Mouse (Mus musculus) myocyte (in vitro differentiated cells): ENCODE measurements around the gene Elp5. TPM values are rescaled to one million over a fixed set of nuclear protein-coding genes. Genes with fewer than 3 reads are reported as not detected.

Source experiments
- H3K27me3 ChIP-seq: one replicate; pipeline ENCODE4 v1.6.1; 2011; ENCODE audit not compliant: control insufficient read depth, insufficient read depth, insufficient read length
- H3K36me3 ChIP-seq: one replicate; pipeline ENCODE4 v1.6.1; 2011; ENCODE audit not compliant: control insufficient read depth, insufficient read depth
- H3K4me2 ChIP-seq: one replicate; pipeline ENCODE4 v1.6.1; 2011; ENCODE audit warnings: low read depth, control low read depth
- H3K4me3 ChIP-seq: one replicate; pipeline ENCODE4 v1.5.1; 2011; ENCODE audit warnings: mild to moderate bottlenecking, control low read depth, moderate library complexity
- H3K79me2 ChIP-seq: one replicate; pipeline ENCODE4 v1.6.1; 2011; ENCODE audit not compliant: control insufficient read depth, insufficient read depth
- H3ac ChIP-seq: one replicate; pipeline ENCODE4 v1.6.1; 2011; ENCODE audit not compliant: control insufficient read depth, insufficient read length
- CEBPB ChIP-seq: IDR thresholded peaks from 2 replicates; pipeline ENCODE4 v1.6.1; 2011; ENCODE audit warnings: mild to moderate bottlenecking, moderate library complexity; ENCODE audit not compliant: poor library complexity, insufficient read depth, severe bottlenecking
- E2F4 ChIP-seq: IDR thresholded peaks from one replicate; pipeline ENCODE4 v1.6.1; 2011; ENCODE audit warnings: mild to moderate bottlenecking, control low read depth, moderate library complexity; ENCODE audit not compliant: insufficient read depth
- MAX ChIP-seq: IDR thresholded peaks from one replicate; pipeline ENCODE4 v1.6.1; 2011; ENCODE audit warnings: low read depth, mild to moderate bottlenecking, control low read depth
- MYOD1 ChIP-seq, 3 experiments: IDR thresholded peaks; one replicate each; pipeline ENCODE4 v1.6.1; 2011; ENCODE audit warnings: control low read depth in 2 of 3, low read depth in 2 of 3, mild to moderate bottlenecking in 2 of 3, moderate library complexity in 1 of 3; ENCODE audit not compliant: insufficient read length in 2 of 3, control insufficient read depth in 1 of 3
- MYOG ChIP-seq, 3 experiments: IDR thresholded peaks; one replicate each; pipeline ENCODE4 v1.6.1; 2011; ENCODE audit warnings: control low read depth in 2 of 3, low read depth in 2 of 3, mild to moderate bottlenecking in 2 of 3; ENCODE audit not compliant: insufficient read length in 2 of 3, control insufficient read depth in 1 of 3, insufficient read depth in 1 of 3
- POLR2A ChIP-seq: IDR thresholded peaks from one replicate; pipeline ENCODE4 v1.6.1; 2011; ENCODE audit warnings: low read depth, mild to moderate bottlenecking, control low read depth, moderate library complexity; ENCODE audit not compliant: insufficient read length
- POLR2AphosphoS2 ChIP-seq: IDR thresholded peaks from one replicate; pipeline ENCODE4 v1.6.1; 2011; ENCODE audit warnings: low read depth, control low read depth; ENCODE audit not compliant: insufficient read length
- REST ChIP-seq: IDR thresholded peaks from one replicate; pipeline ENCODE4 v1.6.1; 2011; ENCODE audit warnings: mild to moderate bottlenecking, control low read depth, moderate library complexity; ENCODE audit not compliant: insufficient read depth, insufficient read length
- SRF ChIP-seq: IDR thresholded peaks from one replicate; pipeline ENCODE4 v1.6.1; 2011; ENCODE audit warnings: low read depth; ENCODE audit not compliant: control insufficient read depth, insufficient read length
- TCF12 ChIP-seq: IDR thresholded peaks from one replicate; pipeline ENCODE4 v1.6.1; 2011; ENCODE audit warnings: mild to moderate bottlenecking, control low read depth; ENCODE audit not compliant: poor library complexity, insufficient read depth, severe bottlenecking
- TCF3 ChIP-seq: IDR thresholded peaks from one replicate; pipeline ENCODE4 v1.6.1; 2011; ENCODE audit warnings: low read depth, control low read depth; ENCODE audit not compliant: insufficient read length
- USF1 ChIP-seq: IDR thresholded peaks from one replicate; pipeline ENCODE4 v1.6.1; 2011; ENCODE audit warnings: low read depth, mild to moderate bottlenecking, control low read depth, moderate library complexity
- polyA plus RNA-seq: library from polyadenylated mRNA; unstranded; fragments of >200 nt; fragmentation: generic; extraction: Trizol; gene quantifications from one replicate; pipeline ENCODE4 v1.2.1, GENCODE M21; 2012; ENCODE audit warnings: missing spikeins

The Elp5 gene
- polyA plus RNA-seq, 1 experiment, result 91.5 TPM

GRCm38 (mm10) chr11:69921114-69922011, 61.0 kb downstream of the Elp5 start, which contains the start of gene Eif5a:
TSS of gene Eif5a (minus strand) at chr11:69921958.
- TF ChIP-seq TCF3, result no peak
- peak; percentile 92 for TF ChIP-seq USF1
- peak; percentile 95 for TF ChIP-seq POLR2A
- no peak for TF ChIP-seq SRF
- TF ChIP-seq TCF12, result no peak
- TF ChIP-seq MYOD1 (IDR thresholded peaks at IDR 0.05; ENCODE audit: control insufficient read depth in 1 of 3, insufficient read length in 2 of 3, low read depth in 2 of 3), result peak in 1 of 3 experiments; percentile 4
- TF ChIP-seq MAX, result peak; percentile 90
- TF ChIP-seq MYOG (IDR thresholded peaks at IDR 0.05; ENCODE audit: control insufficient read depth in 1 of 3, insufficient read depth in 1 of 3, insufficient read length in 2 of 3, low read depth in 2 of 3), result no peak
- TF ChIP-seq REST, result peak; percentile 27
- TF ChIP-seq CEBPB, result no peak
- peak; percentile 96 for TF ChIP-seq POLR2AphosphoS2
- TF ChIP-seq E2F4, result no peak
- Histone ChIP-seq H3K79me2 (peaks cover 42% of the 10 kb centered on the region), H3ac (peak within 1 kb of the TSS; percentile 87), H3K27me3 (no peaks in the 10 kb centered on the region), H3K4me2 (peak within 1 kb of the TSS; percentile 86), H3K4me3 (peak within 1 kb of the TSS; percentile 77), H3K36me3 (peaks cover 28% of the 10 kb centered on the region)

GRCm38 (mm10) chr11:69920266-69921031, 61.9 kb downstream of the Elp5 start:
- Histone ChIP-seq H3K4me3 (peak overlapping the region; percentile 77), H3ac (peak overlapping the region; percentile 87), H3K27me3 (no peaks in the 10 kb centered on the region), H3K4me2 (peak overlapping the region; percentile 87), H3K79me2 (peaks cover 48% of the 10 kb centered on the region), H3K36me3 (peaks cover 37% of the 10 kb centered on the region)
- TF ChIP-seq E2F4 (no peak), POLR2AphosphoS2 (peak; percentile 52)

- H3K36me3 ChIP-seq, result peaks cover 39% of the 10 kb centered on the region
- H3K27me3 ChIP-seq, result no peaks in the 10 kb centered on the region
- no peak for TF ChIP-seq SRF
- TF ChIP-seq MYOG (IDR thresholded peaks at IDR 0.05; ENCODE audit: control insufficient read depth in 1 of 3, insufficient read depth in 1 of 3, insufficient read length in 2 of 3, low read depth in 2 of 3), result no peak
- TF ChIP-seq E2F4, result no peak
- no peak for TF ChIP-seq USF1
- TF ChIP-seq CEBPB, result no peak
- no peak for TF ChIP-seq MAX
- no peak for TF ChIP-seq MYOD1 (IDR thresholded peaks at IDR 0.05; ENCODE audit: control insufficient read depth in 1 of 3, insufficient read length in 2 of 3, low read depth in 2 of 3)
- peak; percentile 76 for TF ChIP-seq POLR2AphosphoS2
- H3K79me2 ChIP-seq, result peaks cover 53% of the 10 kb centered on the region
- peak overlapping the region; percentile 87 for H3K4me2 ChIP-seq
- peak overlapping the region; percentile 87 for H3ac ChIP-seq
- peak overlapping the region; percentile 77 for H3K4me3 ChIP-seq
These were observed 62.6 kb downstream of the Elp5 start for GRCm38 (mm10) chr11:69919661-69920265.

GRCm38 (mm10) chr11:69919053-69919452, 63.3 kb downstream of the Elp5 start:
- Histone ChIP-seq H3K27me3 (no peaks in the 10 kb centered on the region), H3K79me2 (peaks cover 58% of the 10 kb centered on the region), H3K36me3 (peaks cover 39% of the 10 kb centered on the region), H3K4me2 (peak overlapping the region; percentile 87), H3ac (no peak overlapping the region), H3K4me3 (peak overlapping the region; percentile 77)
- no peak for TF ChIP-seq SRF
- TF ChIP-seq CEBPB, result 0 out of 2 replicates have a peak, but pooled peaks have one; percentile 6

Other genes starting within 250 kb of the Elp5 start
- gene Polr2a, start 223.9 kb downstream of the Elp5 start, polyA plus RNA-seq, result 69.5 TPM
- 0.26 TPM for gene Slc35g3, start 220.5 kb downstream of the Elp5 start, polyA plus RNA-seq
- 9.4 TPM for gene Zbtb4, start 216.6 kb downstream of the Elp5 start, polyA plus RNA-seq
- gene Chrnb1, start 186.6 kb downstream of the Elp5 start, polyA plus RNA-seq, result 95.3 TPM
- gene Fgf11, start 180.7 kb downstream of the Elp5 start, polyA plus RNA-seq, result 17.5 TPM
- 0.61 TPM for gene Tmem102, start 176.9 kb downstream of the Elp5 start, polyA plus RNA-seq
- gene Gm39566, start 167.2 kb downstream of the Elp5 start, polyA plus RNA-seq, result 0.02 TPM
- gene Spem2, start 164.1 kb downstream of the Elp5 start, polyA plus RNA-seq, result not detected
- 0.05 TPM for gene Spem1, start 160.3 kb downstream of the Elp5 start, polyA plus RNA-seq
- 12.8 TPM for gene Nlgn2, start 144.7 kb downstream of the Elp5 start, polyA plus RNA-seq
- 259 TPM for gene Tmem256, start 144.0 kb downstream of the Elp5 start, polyA plus RNA-seq
- gene Plscr3, start 136.1 kb downstream of the Elp5 start, polyA plus RNA-seq, result 91.9 TPM
- gene Tnk1, start 123.8 kb downstream of the Elp5 start, polyA plus RNA-seq, result not detected
- gene Tmem95, start 104.5 kb downstream of the Elp5 start, polyA plus RNA-seq, result not detected
- 24.5 TPM for gene Kctd11, start 101.1 kb downstream of the Elp5 start, polyA plus RNA-seq
- gene Acap1, start 87.0 kb downstream of the Elp5 start, polyA plus RNA-seq, result 1.4 TPM
- 3.0 TPM for gene 2810408A11Rik, start 81.5 kb downstream of the Elp5 start, polyA plus RNA-seq
- gene Neurl4, start 81.4 kb downstream of the Elp5 start, polyA plus RNA-seq, result 42.2 TPM
- gene Gps2, start 68.6 kb downstream of the Elp5 start, polyA plus RNA-seq, result 38.0 TPM
- 1,243 TPM for gene Eif5a, start 60.6 kb downstream of the Elp5 start, polyA plus RNA-seq
- 0.12 TPM for gene Ybx2, start 46.7 kb downstream of the Elp5 start, polyA plus RNA-seq
- 14.1 TPM for gene Slc2a4, start 34.3 kb downstream of the Elp5 start, polyA plus RNA-seq
- not detected for gene Cldn7, start 17.7 kb downstream of the Elp5 start, polyA plus RNA-seq
- gene Ctdnep1, start 1.4 kb downstream of the Elp5 start, polyA plus RNA-seq, result 146 TPM
- gene Gabarap, start 8.6 kb upstream of the Elp5 start, polyA plus RNA-seq, result 530 TPM
- gene Phf23, start 13.3 kb upstream of the Elp5 start, polyA plus RNA-seq, result 58.6 TPM
- gene Dvl2, start 18.1 kb upstream of the Elp5 start, polyA plus RNA-seq, result 24.3 TPM
- gene Acadvl, start 32.9 kb upstream of the Elp5 start, polyA plus RNA-seq, result 130 TPM
- gene Dlg4, start 34.4 kb upstream of the Elp5 start, polyA plus RNA-seq, result 26.8 TPM
- gene Asgr1, start 71.6 kb upstream of the Elp5 start, polyA plus RNA-seq, result 0.06 TPM
- 0.85 TPM for gene Asgr2, start 110.1 kb upstream of the Elp5 start, polyA plus RNA-seq
- 1.2 TPM for gene Mgl2, start 147.8 kb upstream of the Elp5 start, polyA plus RNA-seq
- 0.13 TPM for gene Clec10a, start 173.7 kb upstream of the Elp5 start, polyA plus RNA-seq
- 17.4 TPM for gene Slc16a11, start 230.2 kb upstream of the Elp5 start, polyA plus RNA-seq
- gene Slc16a13, start 238.5 kb upstream of the Elp5 start, polyA plus RNA-seq, result 4.8 TPM
- 2.8 TPM for gene Bcl6b, start 247.3 kb upstream of the Elp5 start, polyA plus RNA-seq